In the genomic region with DNA sequence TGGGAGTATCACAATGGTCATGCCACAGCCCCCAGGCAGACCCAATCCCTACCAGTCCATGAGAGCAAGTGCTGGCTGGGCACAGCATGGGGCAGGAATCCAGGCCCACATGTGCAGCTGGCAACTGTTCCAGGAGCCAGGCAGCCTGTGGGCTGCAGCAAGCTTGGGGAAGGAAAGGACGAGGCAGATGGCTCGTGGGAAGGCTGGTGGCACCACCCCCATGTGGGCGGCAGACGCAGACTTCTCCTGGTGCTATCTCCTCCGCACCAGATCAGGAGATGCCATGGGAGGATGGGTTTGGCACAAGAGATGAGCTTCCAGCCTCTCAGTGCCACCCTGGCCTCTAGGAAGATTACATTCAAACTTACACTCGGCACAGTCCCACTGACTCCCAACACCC, we compare ENCODE assay signal across 12 mouse cellular contexts. TPM values are rescaled to one million over a fixed set of nuclear protein-coding genes. Genes with fewer than 3 reads are reported as not detected.
DNase-seq lines count a peak whose midpoint lies in the region; ATAC-seq and TF ChIP-seq lines count a peak whose summit lies in the region.
"Had no signal": no experiment of that assay in that cellular context is flagged by ENCODE, and none has a peak within 500 bp of the region (broad histone marks: within the 10 kb centered on the region; RNA-seq: fewer than 3 reads in every experiment).

No protein-coding gene starts in this region.

- no peak overlapping the region for H3K27ac ChIP-seq in hindbrain, embryonic 16.5 days (ENCODE audit: low read depth, low read length)
- no peak overlapping the region for H3K27ac ChIP-seq in hindbrain, embryonic 12.5 days
- peak overlapping the region; percentile 92 for H3K27ac ChIP-seq in left cerebral cortex, adult 2 months
- H3K27ac ChIP-seq: heart, embryonic 13.5 days; intestine, embryonic 15.5 days; limb, embryonic 15.5 days had no signal

- no peak overlapping the region for H3K4me3 ChIP-seq in hindbrain, embryonic 16.5 days (ENCODE audit: low read length)
- no peak overlapping the region for H3K4me3 ChIP-seq in hindbrain, embryonic 12.5 days
- no peak overlapping the region for H3K4me3 ChIP-seq in left cerebral cortex, adult 2 months
- H3K4me3 ChIP-seq: heart, embryonic 13.5 days; intestine, embryonic 15.5 days; limb, embryonic 15.5 days had no signal

- intact Hi-C loops in left cerebral cortex, adult 2 months (cut with DNase I), result loop anchor here (1.0 kb wide), 4 partner anchors 35 to 345 kb away; no protein-coding TSS in a partner anchor
- intact Hi-C loops in heart, postnatal 25 days (cut with DNase I), result no loop called here

- WGBS in hindbrain, embryonic 16.5 days, result 73% methylated on average over 6 of the region's 6 CpGs
- WGBS in hindbrain, embryonic 12.5 days, result 78% methylated on average over 6 of the region's 6 CpGs

- ATAC-seq in hindbrain, embryonic 16.5 days, result 0 out of 2 replicates have a peak, but pooled peaks have one; percentile 35
- ATAC-seq in hindbrain, embryonic 12.5 days (ENCODE audit: low FRiP score), result no peak
- ATAC-seq: intestine, embryonic 15.5 days had no signal

- H3K36me3 ChIP-seq in hindbrain, embryonic 16.5 days (ENCODE audit: control insufficient read depth, insufficient read depth, low read length), result no peaks in the 10 kb centered on the region
- no peaks in the 10 kb centered on the region for H3K36me3 ChIP-seq in hindbrain, embryonic 12.5 days
- H3K36me3 ChIP-seq: heart, embryonic 13.5 days; intestine, embryonic 15.5 days; limb, embryonic 15.5 days had no signal

- peaks cover 10% of the 10 kb centered on the region for H3K4me1 ChIP-seq in hindbrain, embryonic 16.5 days (ENCODE audit: control insufficient read depth, insufficient read depth, low read depth, low read length)
- peaks cover 26% of the 10 kb centered on the region for H3K4me1 ChIP-seq in hindbrain, embryonic 12.5 days
- H3K4me1 ChIP-seq: intestine, embryonic 15.5 days had no signal

- H3K9me3 ChIP-seq in hindbrain, embryonic 16.5 days (ENCODE audit: control insufficient read depth, low read length), result no peaks in the 10 kb centered on the region
- no peaks in the 10 kb centered on the region for H3K9me3 ChIP-seq in hindbrain, embryonic 12.5 days (replicated peaks)
- H3K9me3 ChIP-seq: heart, embryonic 13.5 days; intestine, embryonic 15.5 days; limb, embryonic 15.5 days had no signal

- TF ChIP-seq CTCF in left cerebral cortex, adult 2 months (IDR thresholded peaks at IDR 0.05), result no peak

- no peak overlapping the region for H3K9ac ChIP-seq in hindbrain, embryonic 16.5 days (ENCODE audit: low read depth, low read length)
- H3K9ac ChIP-seq in hindbrain, embryonic 12.5 days, result no peak overlapping the region
- H3K9ac ChIP-seq: heart, embryonic 13.5 days; intestine, embryonic 15.5 days; limb, embryonic 15.5 days had no signal

- no peak overlapping the region for H3K4me2 ChIP-seq in hindbrain, embryonic 16.5 days (ENCODE audit: low read length)
- H3K4me2 ChIP-seq in hindbrain, embryonic 12.5 days (replicated peaks), result no peak overlapping the region
- H3K4me2 ChIP-seq: heart, embryonic 13.5 days; intestine, embryonic 15.5 days; limb, embryonic 15.5 days had no signal

- peak; percentile 52 to 75 for DNase-seq in frontal cortex, postnatal 10 days (ENCODE audit: low spot score in 2 of 2)
- peak; percentile 86 to 93 for DNase-seq in left cerebral cortex, adult 2 months (ENCODE audit: extremely low spot score in 1 of 2, low spot score in 2 of 2)
- DNase-seq in telencephalon, adult 2 months (ENCODE audit: low read depth, low spot score), result peak; percentile 96
- no peak for DNase-seq in testis, postnatal 14 days (ENCODE audit: low spot score)
- DNase-seq in thymus, postnatal 4 days, result no peak
- no peak for DNase-seq in heart, postnatal 25 days (ENCODE audit: low spot score)
- DNase-seq: lung, postnatal 14 days had no signal

- H3K27me3 ChIP-seq in hindbrain, embryonic 16.5 days (replicated peaks; ENCODE audit: control insufficient read depth, insufficient read depth, low read length), result no peaks in the 10 kb centered on the region
- no peaks in the 10 kb centered on the region for H3K27me3 ChIP-seq in hindbrain, embryonic 12.5 days
- H3K27me3 ChIP-seq: intestine, embryonic 15.5 days; limb, embryonic 15.5 days had no signal

RNA-seq across cellular contexts. Expression of gene Ppp1r26, which starts 33.7 kb away (rescaled TPM):
- polyA plus RNA-seq in hindbrain, embryonic 16.5 days (2015; fragmentation: Nextera tagmentation; extraction: Ambion mirVana), result 14.5 and 17.4 TPM in 2 replicates
- 10.0 and 10.6 TPM in 2 replicates for polyA plus RNA-seq in hindbrain, embryonic 12.5 days (2016; fragmentation: Nextera tagmentation; extraction: Ambion mirVana)
- 10 to 100 TPM; 27.9 TPM for total RNA-seq in left cerebral cortex, adult 2 months (2021)
- 1 to 10 TPM; 4.2 to 4.6 TPM for total RNA-seq in heart, postnatal 25 days (2021)

RNA-seq across cellular contexts. Expression of gene 1700007K13Rik, which starts 53.2 kb away (rescaled TPM):
- 3.0 and 4.5 TPM in 2 replicates for polyA plus RNA-seq in hindbrain, embryonic 16.5 days (2015; fragmentation: Nextera tagmentation; extraction: Ambion mirVana)
- 3.7 and 4.0 TPM in 2 replicates for polyA plus RNA-seq in hindbrain, embryonic 12.5 days (2016; fragmentation: Nextera tagmentation; extraction: Ambion mirVana)
- total RNA-seq in left cerebral cortex, adult 2 months (2021), result 1 to 10 TPM; 4.2 TPM
- not detected for total RNA-seq in heart, postnatal 25 days (2021)
- polyA plus RNA-seq: intestine, embryonic 15.5 days had no signal

RNA-seq across cellular contexts. Expression of gene Mrps2, which starts 54.9 kb away (rescaled TPM):
- 48.2 and 51.4 TPM in 2 replicates for polyA plus RNA-seq in hindbrain, embryonic 16.5 days (2015; fragmentation: Nextera tagmentation; extraction: Ambion mirVana)
- polyA plus RNA-seq in hindbrain, embryonic 12.5 days (2016; fragmentation: Nextera tagmentation; extraction: Ambion mirVana), result 52.5 and 54.3 TPM in 2 replicates
- 10 to 100 TPM; 36.1 to 36.8 TPM for total RNA-seq in left cerebral cortex, adult 2 months (2021)
- total RNA-seq in heart, postnatal 25 days (2021), result 10 to 100 TPM; 43.0 to 43.9 TPM

Comparison
In these comparisons a context has a peak if more than half of its experiments do, and no peak if none do; other contexts are left out.
1. DNase-seq: peak in frontal cortex, postnatal 10 days (2 of 2), left cerebral cortex, adult 2 months (2 of 2) and telencephalon, adult 2 months (single experiment); none in testis, postnatal 14 days (single experiment), thymus, postnatal 4 days (single experiment) and heart, postnatal 25 days (single experiment).
2. RNA of gene Ppp1r26, which starts 33.7 kb away (total RNA-seq): 27.9 TPM in left cerebral cortex, adult 2 months; 4.2 to 4.6 TPM in heart, postnatal 25 days; every median in the first group is over 4 times any median in the second.
3. RNA of gene 1700007K13Rik, which starts 53.2 kb away (total RNA-seq): 4.2 TPM in left cerebral cortex, adult 2 months; not detected in heart, postnatal 25 days; every median in the first group is over 4 times any median in the second.